Mouse (Mus musculus): ENCODE results near the gene Hist1h3g. TPM values are rescaled to one million over a fixed set of nuclear protein-coding genes. Genes with fewer than 3 reads are reported as not detected.

Gene Hist1h3g
- total RNA-seq, 1 experiment from 2014 or later: 2.5 TPM

Other genes starting within 250 kb of the Hist1h3g start
- gene Zfp322a, start 166.2 kb upstream of the Hist1h3g start, total RNA-seq (2023): 18.6 TPM
- 17.1 TPM for gene Abt1, start 111.6 kb upstream of the Hist1h3g start, total RNA-seq (2023)
- not detected for gene Btn1a1, start 69.5 kb upstream of the Hist1h3g start, total RNA-seq (2023)
- gene Btn2a2, start 46.6 kb upstream of the Hist1h3g start, total RNA-seq (2023): 0.55 TPM
- gene Hist1h4h, start 4.4 kb upstream of the Hist1h3g start, total RNA-seq (2023): 235 TPM
- gene Hist1h2af, start 1.5 kb upstream of the Hist1h3g start, total RNA-seq (2023): 10.3 TPM
- gene Hist1h2bh, start 8.0 kb downstream of the Hist1h3g start, total RNA-seq (2023): 3.6 TPM
- 57.2 TPM for gene Hist1h3f, start 8.6 kb downstream of the Hist1h3g start, total RNA-seq (2023)
- 35.5 TPM for gene Hist1h4f, start 16.2 kb downstream of the Hist1h3g start, total RNA-seq (2023)
- 8.0 TPM for gene Hist1h1d, start 17.8 kb downstream of the Hist1h3g start, total RNA-seq (2023)
- 113 TPM for gene Hist1h3e, start 26.9 kb downstream of the Hist1h3g start, total RNA-seq (2023)
- 10.3 TPM for gene Hist1h2ae, start 35.8 kb downstream of the Hist1h3g start, total RNA-seq (2023)
- 137 TPM for gene Hist1h2bg, start 36.0 kb downstream of the Hist1h3g start, total RNA-seq (2023)
- 88.7 TPM for gene Hist1h2bf, start 38.8 kb downstream of the Hist1h3g start, total RNA-seq (2023)
- 2.5 TPM for gene Hist1h2ad, start 39.0 kb downstream of the Hist1h3g start, total RNA-seq (2023)
- 2.8 TPM for gene Hist1h3d, start 40.3 kb downstream of the Hist1h3g start, total RNA-seq (2023)
- 122 TPM for gene Hist1h4d, start 46.2 kb downstream of the Hist1h3g start, total RNA-seq (2023)
- gene Hist1h2be, start 85.7 kb downstream of the Hist1h3g start, total RNA-seq (2023): 14.7 TPM
- gene Hist1h1e, start 87.1 kb downstream of the Hist1h3g start, total RNA-seq (2023): 187 TPM
- 6.8 TPM for gene Hist1h2ac, start 148.5 kb downstream of the Hist1h3g start, total RNA-seq (2023)
- gene Hist1h2bc, start 148.8 kb downstream of the Hist1h3g start, total RNA-seq (2023): 7.9 TPM
- not detected for gene Hist1h1t, start 160.4 kb downstream of the Hist1h3g start, total RNA-seq (2023)
- 147 TPM for gene Hist1h4c, start 163.0 kb downstream of the Hist1h3g start, total RNA-seq (2023)
- gene Hfe, start 175.4 kb downstream of the Hist1h3g start, total RNA-seq (2023): 2.7 TPM
- gene Hist1h1c, start 203.4 kb downstream of the Hist1h3g start, total RNA-seq (2023): 839 TPM
- 4.1 TPM for gene Hist1h3c, start 210.2 kb downstream of the Hist1h3g start, total RNA-seq (2023)
- 15.1 TPM for gene Hist1h2bb, start 211.3 kb downstream of the Hist1h3g start, total RNA-seq (2023)
- gene Hist1h2ab, start 215.7 kb downstream of the Hist1h3g start, total RNA-seq (2023): 16.9 TPM
- 17.1 TPM for gene Hist1h3b, start 216.8 kb downstream of the Hist1h3g start, total RNA-seq (2023)
- gene Hist1h4b, start 221.6 kb downstream of the Hist1h3g start, total RNA-seq (2023): 49.5 TPM
- gene Hist1h4a, start 225.8 kb downstream of the Hist1h3g start, total RNA-seq (2023): 122 TPM
- gene Hist1h3a, start 227.0 kb downstream of the Hist1h3g start, total RNA-seq (2023): 170 TPM
- 23.5 TPM for gene Hist1h1a, start 228.2 kb downstream of the Hist1h3g start, total RNA-seq (2023)
- not detected for gene Trim38, start 234.5 kb downstream of the Hist1h3g start, total RNA-seq (2023)